Comparison of ENCODE assay signal across 29 mouse cellular contexts in the genomic region with DNA sequence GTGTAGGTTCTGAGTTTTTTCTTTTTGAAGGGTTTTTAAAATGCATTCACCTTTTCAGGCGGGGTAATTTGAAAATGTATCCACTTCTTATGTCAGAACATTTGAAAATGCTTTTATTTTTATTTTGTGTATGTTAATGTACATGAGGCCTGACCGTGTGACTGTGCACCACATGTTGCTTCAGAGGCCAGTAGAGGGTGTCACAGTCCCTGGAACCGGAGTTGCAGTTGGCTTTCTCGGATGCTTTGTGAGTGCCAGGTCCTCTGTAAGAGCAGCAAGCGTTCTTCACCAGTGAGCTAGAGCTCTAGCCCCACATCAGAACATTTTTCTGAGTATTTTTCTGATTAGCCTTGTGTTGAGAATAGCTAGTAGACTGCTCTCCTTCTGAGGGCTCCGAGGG.
DNase-seq lines count a peak whose midpoint lies in the region; ATAC-seq and TF ChIP-seq lines count a peak whose summit lies in the region.
"Had no signal": no experiment of that assay in that cellular context is flagged by ENCODE, and none has a peak within 500 bp of the region (broad histone marks: within the 10 kb centered on the region; RNA-seq: fewer than 3 reads in every experiment).

No protein-coding gene starts in this region.

- ATAC-seq in frontal cortex, adult (ENCODE audit: low TSS enrichment), result peak; percentile 20
- ATAC-seq in intestine, postnatal 0 days, result no peak
- no peak for ATAC-seq in intestine, embryonic 16.5 days
- no peak for ATAC-seq in liver, postnatal 0 days
- ATAC-seq: CD4-positive, CD25-positive, alpha-beta regulatory T cell, adult 4 months; forebrain, embryonic 16.5 days; inflammation-experienced regulatory T-cells, adult 6 months; Patski had no signal

- no peaks in the 10 kb centered on the region; the same call in 1 of the 2 replicates for H3K4me1 ChIP-seq in intestine, postnatal 0 days (replicated peaks; ENCODE audit: control insufficient read depth, insufficient read depth, low read length)
- H3K4me1 ChIP-seq in intestine, embryonic 16.5 days (ENCODE audit: control insufficient read depth, insufficient read depth, low read length), result peaks cover 4% of the 10 kb centered on the region; the same call in 1 of the 2 replicates
- H3K4me1 ChIP-seq in liver, postnatal 0 days (ENCODE audit: insufficient read depth), result no peaks in the 10 kb centered on the region
- H3K4me1 ChIP-seq: kidney, embryonic 15.5 days; neural tube, embryonic 12.5 days had no signal

- TF ChIP-seq EP300 in liver, postnatal 0 days (IDR thresholded peaks at IDR 0.05; ENCODE audit: low read depth), result no peak

- no peak overlapping the region for H3K4me3 ChIP-seq in intestine, postnatal 0 days (ENCODE audit: low read depth, low read length)
- H3K4me3 ChIP-seq in intestine, embryonic 16.5 days (ENCODE audit: low read length), result no peak overlapping the region
- H3K4me3 ChIP-seq in liver, postnatal 0 days (ENCODE audit: low read depth, low read length), result no peak overlapping the region
- H3K4me3 ChIP-seq: embryonic facial prominence, embryonic 15.5 days; forebrain, embryonic 10.5 days; heart, embryonic 13.5 days; hindbrain, embryonic 12.5 days; kidney, embryonic 15.5 days; limb, embryonic 10.5 days; midbrain, embryonic 12.5 days; neural tube, embryonic 12.5 days had no signal

- no peak overlapping the region for H3K4me2 ChIP-seq in intestine, postnatal 0 days (replicated peaks; ENCODE audit: low read depth)
- no peak overlapping the region for H3K4me2 ChIP-seq in intestine, embryonic 16.5 days (ENCODE audit: low read depth, low read length)
- H3K4me2 ChIP-seq in liver, postnatal 0 days (ENCODE audit: low read depth, low read length), result no peak overlapping the region
- H3K4me2 ChIP-seq: embryonic facial prominence, embryonic 15.5 days; heart, embryonic 13.5 days; hindbrain, embryonic 12.5 days; kidney, embryonic 15.5 days; liver, embryonic 11.5 days; midbrain, embryonic 12.5 days; neural tube, embryonic 12.5 days had no signal

- no peak overlapping the region for H3K9ac ChIP-seq in intestine, postnatal 0 days (ENCODE audit: low read depth, low read length)
- H3K9ac ChIP-seq in intestine, embryonic 16.5 days (ENCODE audit: low read depth, low read length), result no peak overlapping the region
- H3K9ac ChIP-seq in liver, postnatal 0 days (replicated peaks), result no peak overlapping the region
- H3K9ac ChIP-seq: embryonic facial prominence, embryonic 15.5 days; heart, embryonic 13.5 days; hindbrain, embryonic 12.5 days; kidney, embryonic 15.5 days; midbrain, embryonic 12.5 days; neural tube, embryonic 12.5 days had no signal

- no peaks in the 10 kb centered on the region for H3K36me3 ChIP-seq in intestine, postnatal 0 days (ENCODE audit: control insufficient read depth, insufficient read depth)
- H3K36me3 ChIP-seq in intestine, embryonic 16.5 days (ENCODE audit: control insufficient read depth, insufficient read depth, low read length), result no peaks in the 10 kb centered on the region
- no peaks in the 10 kb centered on the region; the same call in 1 of the 2 replicates for H3K36me3 ChIP-seq in liver, postnatal 0 days (replicated peaks; ENCODE audit: insufficient read depth, low read length)
- H3K36me3 ChIP-seq: embryonic facial prominence, embryonic 15.5 days; forebrain, embryonic 10.5 days; kidney, embryonic 15.5 days; limb, embryonic 10.5 days had no signal

- 83% methylated on average over 6 of the region's 6 CpGs for WGBS in intestine, postnatal 0 days
- WGBS in intestine, embryonic 16.5 days, result 88% methylated on average over 6 of the region's 6 CpGs
- WGBS in liver, postnatal 0 days (ENCODE audit: insufficient replicate concordance), result 75% methylated on average over 6 of the region's 6 CpGs

- H3K9me3 ChIP-seq in intestine, postnatal 0 days (ENCODE audit: control insufficient read depth), result no peaks in the 10 kb centered on the region
- no peaks in the 10 kb centered on the region for H3K9me3 ChIP-seq in intestine, embryonic 16.5 days (ENCODE audit: control insufficient read depth, low read length)
- no peaks in the 10 kb centered on the region for H3K9me3 ChIP-seq in liver, postnatal 0 days (ENCODE audit: low read length)
- H3K9me3 ChIP-seq: embryonic facial prominence, embryonic 15.5 days; forebrain, embryonic 10.5 days; G1E; heart, embryonic 13.5 days; hindbrain, embryonic 12.5 days; kidney, embryonic 15.5 days; limb, embryonic 10.5 days; midbrain, embryonic 12.5 days; neural tube, embryonic 12.5 days had no signal

- peak; percentile 22; the same call in 1 of the 2 replicates for TF ChIP-seq CTCF in intestine, postnatal 0 days (IDR thresholded peaks at IDR 0.05; ENCODE audit: low read depth)
- TF ChIP-seq CTCF in liver, postnatal 0 days (IDR thresholded peaks at IDR 0.05; ENCODE audit: low read depth), result 0 out of 2 replicates have a peak, but pooled peaks have one; percentile 7

- H3K27me3 ChIP-seq in intestine, postnatal 0 days (replicated peaks; ENCODE audit: control insufficient read depth, insufficient read depth, low read length), result no peaks in the 10 kb centered on the region
- no peaks in the 10 kb centered on the region for H3K27me3 ChIP-seq in intestine, embryonic 16.5 days (replicated peaks; ENCODE audit: control insufficient read depth, insufficient read depth, low read length)
- H3K27me3 ChIP-seq in liver, postnatal 0 days (ENCODE audit: insufficient read depth, low read length), result no peaks in the 10 kb centered on the region
- H3K27me3 ChIP-seq: embryonic facial prominence, embryonic 15.5 days; heart, embryonic 13.5 days; hindbrain, embryonic 12.5 days; kidney, embryonic 15.5 days; midbrain, embryonic 12.5 days; neural tube, embryonic 12.5 days; Patski had no signal

- H3K27ac ChIP-seq in intestine, postnatal 0 days (ENCODE audit: low read depth, low read length), result no peak overlapping the region
- H3K27ac ChIP-seq in intestine, embryonic 16.5 days (ENCODE audit: low read length), result no peak overlapping the region
- H3K27ac ChIP-seq in liver, postnatal 0 days (ENCODE audit: low read depth), result no peak overlapping the region
- H3K27ac ChIP-seq: embryonic facial prominence, embryonic 15.5 days; forebrain, embryonic 10.5 days; heart, embryonic 13.5 days; hindbrain, embryonic 12.5 days; kidney, embryonic 15.5 days; limb, embryonic 10.5 days; midbrain, embryonic 12.5 days; neural tube, embryonic 12.5 days had no signal

- no peak for DNase-seq in frontal cortex, postnatal 25 days (ENCODE audit: low spot score in 2 of 2)
- DNase-seq in liver, postnatal 0 days, result no peak
- DNase-seq in liver, result no peak
- DNase-seq in c-Kit-positive CD71-positive TER-119-positive erythroid progenitor cells, embryonic 14.5 days (ENCODE audit: low spot score), result no peak
- DNase-seq: adrenal gland, postnatal 36 days; cerebellum, adult 8-10 months; kidney, postnatal 4 days; lung, adult 2 months; lung, postnatal 14 days; right cerebral cortex, postnatal 14 days; spleen, adult 18-20 months; thymus, postnatal 14 days had no signal
